Mouse (Mus musculus): ENCODE results near the gene Bclaf1. TPM values are rescaled to one million over a fixed set of nuclear protein-coding genes. Genes with fewer than 3 reads are reported as not detected.
A peak's percentile ranks its signal among the peaks of the same experiment; 100 is the strongest.

Gene Bclaf1
- polyA plus RNA-seq, 1 experiment: 234 TPM

DNA sequence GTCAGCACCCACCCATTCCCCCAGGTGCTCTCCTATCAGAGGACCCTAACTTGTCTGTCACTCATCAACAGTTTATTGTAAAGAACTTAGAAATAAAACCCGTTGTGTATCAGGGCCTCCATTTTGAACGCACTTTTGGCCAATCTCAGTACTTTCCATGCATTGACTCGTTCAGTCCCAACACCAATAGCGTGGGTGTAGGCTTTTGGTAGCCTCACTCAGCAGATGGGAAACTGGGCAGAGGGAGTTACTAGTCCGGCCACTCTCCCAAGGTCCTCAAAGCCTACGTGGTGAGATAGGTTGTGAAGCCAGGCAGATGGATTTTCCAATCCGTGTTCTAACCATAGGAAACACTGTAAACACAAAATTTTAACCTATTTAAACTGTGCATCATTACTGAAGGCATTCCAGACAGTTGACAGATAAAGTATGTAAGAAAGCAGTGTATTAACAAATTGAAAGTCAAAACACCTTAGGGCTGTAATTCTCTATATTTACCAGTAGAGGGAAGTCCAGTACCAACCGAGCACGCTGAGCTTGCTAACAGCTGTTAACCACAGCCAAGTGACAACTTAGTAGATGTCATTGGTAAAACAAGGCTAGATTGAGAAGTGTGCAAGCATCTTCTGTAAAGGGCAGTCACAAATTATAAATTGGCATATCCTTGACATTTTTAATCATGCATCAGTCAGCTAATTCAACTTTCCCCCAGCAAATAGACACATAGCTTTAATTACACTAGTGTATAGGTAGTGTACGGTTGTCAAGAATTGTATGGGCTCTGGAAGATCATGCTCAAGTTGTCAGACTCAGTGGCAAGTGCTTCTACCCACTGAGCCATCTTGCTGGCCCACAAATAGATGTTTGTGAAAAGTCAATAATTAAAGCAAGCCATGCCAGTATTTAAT, 49.5 kb downstream of the Bclaf1 start:
- Histone ChIP-seq H3K27ac (ENCODE audit: insufficient read depth, low read length) (no peak overlapping the region), H3K9me3 (replicated peaks; ENCODE audit: control insufficient read depth, insufficient read depth, low read length, poor library complexity, severe bottlenecking) (no peaks in the 10 kb centered on the region), H3K4me1 (ENCODE audit: control insufficient read depth, insufficient read depth, low read length) (no peaks in the 10 kb centered on the region), H3K9ac (ENCODE audit: low read depth, poor library complexity, severe bottlenecking) (no peak overlapping the region), H3K27me3 (ENCODE audit: control insufficient read depth, insufficient read depth, low read length, poor library complexity, severe bottlenecking) (no peaks in the 10 kb centered on the region), H3K4me3 (ENCODE audit: low read depth, low read length) (no peak overlapping the region), H3K36me3 (ENCODE audit: control insufficient read depth, insufficient read depth, low read length, poor library complexity, severe bottlenecking) (peaks cover 7% of the 10 kb centered on the region)
- TF ChIP-seq EP300 (IDR thresholded peaks at IDR 0.05; ENCODE audit: insufficient read depth, low read depth, low read length): no peak

DNA sequence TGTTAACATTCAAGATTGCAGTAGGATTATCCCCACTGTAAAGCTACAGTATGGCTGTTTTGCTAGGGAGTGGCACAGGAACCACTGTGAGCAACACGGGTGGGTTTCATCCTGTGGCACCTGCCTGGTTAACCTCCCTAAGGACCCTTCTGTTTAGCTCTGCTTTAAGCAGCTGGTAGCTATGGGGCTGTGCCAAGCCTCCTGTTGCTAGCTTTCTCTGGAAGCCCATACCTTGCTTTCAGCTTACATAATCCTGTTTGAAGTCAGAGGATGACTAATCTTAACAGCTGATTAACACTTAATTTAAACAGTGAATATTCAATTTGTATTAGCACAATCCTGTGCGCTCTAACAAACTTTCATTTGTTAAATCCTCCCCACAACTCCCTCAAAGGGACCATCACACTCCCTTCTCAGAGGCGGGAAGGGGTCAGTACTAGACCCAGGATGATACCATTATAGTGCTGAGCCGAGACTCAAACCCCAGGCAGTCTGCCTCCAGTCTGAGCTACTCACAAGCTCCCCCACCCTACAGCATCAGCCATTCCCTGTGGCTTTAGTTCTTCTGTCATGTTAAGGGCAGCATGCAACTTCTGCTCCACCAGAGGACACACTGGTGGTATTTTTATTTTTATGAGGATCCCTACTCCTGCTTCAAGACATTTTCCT, 50.3 kb downstream of the Bclaf1 start:
- TF ChIP-seq CTCF (IDR thresholded peaks at IDR 0.05; ENCODE audit: low read depth, low read length) (no peak), EP300 (IDR thresholded peaks at IDR 0.05; ENCODE audit: insufficient read depth, low read depth, low read length) (no peak), POLR2A (IDR thresholded peaks at IDR 0.05; ENCODE audit: insufficient read depth, low read length) (no peak)
- no peaks in the 10 kb centered on the region for H3K27me3 ChIP-seq (ENCODE audit: control insufficient read depth, insufficient read depth, low read length, poor library complexity, severe bottlenecking)
- H3K27ac ChIP-seq (ENCODE audit: insufficient read depth, low read length): no peak overlapping the region
- H3K9ac ChIP-seq (ENCODE audit: low read depth, poor library complexity, severe bottlenecking): no peak overlapping the region
- H3K4me3 ChIP-seq (ENCODE audit: low read depth, low read length): no peak overlapping the region
- no peaks in the 10 kb centered on the region for H3K9me3 ChIP-seq (replicated peaks; ENCODE audit: control insufficient read depth, insufficient read depth, low read length, poor library complexity, severe bottlenecking)
- no peaks in the 10 kb centered on the region for H3K4me1 ChIP-seq (ENCODE audit: control insufficient read depth, insufficient read depth, low read length)
- H3K36me3 ChIP-seq (ENCODE audit: control insufficient read depth, insufficient read depth, low read length, poor library complexity, severe bottlenecking): peaks cover 7% of the 10 kb centered on the region

DNA sequence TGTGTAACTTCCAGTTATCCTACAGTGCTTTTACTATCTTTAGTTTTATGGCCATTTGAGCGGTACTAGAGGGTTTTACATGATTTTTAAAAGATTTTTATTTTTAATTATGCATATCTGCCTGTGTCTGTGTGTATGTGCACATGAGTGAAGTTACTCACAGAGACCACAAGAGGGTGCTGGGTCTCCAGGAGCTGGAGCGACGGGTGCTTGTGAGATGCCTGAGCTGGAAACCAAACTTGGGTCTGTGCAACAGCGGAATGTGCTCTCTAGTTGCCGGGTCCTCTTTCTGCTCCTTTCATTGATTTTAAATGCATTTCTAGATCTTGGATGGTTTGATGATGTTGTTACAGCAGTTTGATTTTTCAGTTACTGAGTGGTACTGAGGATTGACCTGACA, 59.8 kb downstream of the Bclaf1 start:
- Histone ChIP-seq H3K27ac (ENCODE audit: insufficient read depth, low read length) (no peak overlapping the region), H3K4me3 (ENCODE audit: low read depth, low read length) (no peak overlapping the region), H3K27me3 (ENCODE audit: control insufficient read depth, insufficient read depth, low read length, poor library complexity, severe bottlenecking) (no peaks in the 10 kb centered on the region), H3K9ac (ENCODE audit: low read depth, poor library complexity, severe bottlenecking) (no peak overlapping the region), H3K4me1 (ENCODE audit: control insufficient read depth, insufficient read depth, low read length) (no peaks in the 10 kb centered on the region), H3K36me3 (ENCODE audit: control insufficient read depth, insufficient read depth, low read length, poor library complexity, severe bottlenecking) (no peaks in the 10 kb centered on the region), H3K9me3 (replicated peaks; ENCODE audit: control insufficient read depth, insufficient read depth, low read length, poor library complexity, severe bottlenecking) (no peaks in the 10 kb centered on the region)
- TF ChIP-seq POLR2A (IDR thresholded peaks at IDR 0.05; ENCODE audit: insufficient read depth, low read length): no peak
- peak; percentile 53 for TF ChIP-seq CTCF (IDR thresholded peaks at IDR 0.05; ENCODE audit: low read depth, low read length)
- no peak for TF ChIP-seq EP300 (IDR thresholded peaks at IDR 0.05; ENCODE audit: insufficient read depth, low read depth, low read length)

DNA sequence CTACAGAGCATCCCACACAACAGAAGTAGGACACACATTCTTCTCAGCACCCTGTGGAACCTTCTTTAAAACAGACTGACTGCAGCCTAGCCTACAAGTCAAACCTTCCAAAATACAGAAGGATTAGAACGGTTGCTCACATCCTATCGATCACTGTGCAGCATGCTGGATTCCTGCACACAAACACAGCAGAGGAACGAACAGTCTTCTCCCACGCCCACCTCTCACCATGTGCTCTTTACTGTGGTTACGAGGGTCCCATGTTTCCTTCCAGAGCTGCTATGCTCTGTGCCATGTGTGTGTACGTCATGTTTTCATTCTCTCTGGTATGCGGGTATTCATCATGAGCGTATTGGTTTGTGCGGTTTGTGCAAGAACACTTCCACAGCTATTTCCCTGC, 65.4 kb downstream of the Bclaf1 start:
- H3K4me1 ChIP-seq (ENCODE audit: control insufficient read depth, insufficient read depth, low read length): no peaks in the 10 kb centered on the region
- H3K27me3 ChIP-seq (ENCODE audit: control insufficient read depth, insufficient read depth, low read length, poor library complexity, severe bottlenecking): no peaks in the 10 kb centered on the region
- TF ChIP-seq POLR2A (IDR thresholded peaks at IDR 0.05; ENCODE audit: insufficient read depth, low read length) (no peak), CTCF (IDR thresholded peaks at IDR 0.05; ENCODE audit: low read depth, low read length) (no peak), EP300 (IDR thresholded peaks at IDR 0.05; ENCODE audit: insufficient read depth, low read depth, low read length) (no peak)
- no peak overlapping the region for H3K9ac ChIP-seq (ENCODE audit: low read depth, poor library complexity, severe bottlenecking)
- H3K9me3 ChIP-seq (replicated peaks; ENCODE audit: control insufficient read depth, insufficient read depth, low read length, poor library complexity, severe bottlenecking): no peaks in the 10 kb centered on the region
- no peaks in the 10 kb centered on the region for H3K36me3 ChIP-seq (ENCODE audit: control insufficient read depth, insufficient read depth, low read length, poor library complexity, severe bottlenecking)
- no peak overlapping the region for H3K27ac ChIP-seq (ENCODE audit: insufficient read depth, low read length)
- H3K4me3 ChIP-seq (ENCODE audit: low read depth, low read length): no peak overlapping the region

DNA sequence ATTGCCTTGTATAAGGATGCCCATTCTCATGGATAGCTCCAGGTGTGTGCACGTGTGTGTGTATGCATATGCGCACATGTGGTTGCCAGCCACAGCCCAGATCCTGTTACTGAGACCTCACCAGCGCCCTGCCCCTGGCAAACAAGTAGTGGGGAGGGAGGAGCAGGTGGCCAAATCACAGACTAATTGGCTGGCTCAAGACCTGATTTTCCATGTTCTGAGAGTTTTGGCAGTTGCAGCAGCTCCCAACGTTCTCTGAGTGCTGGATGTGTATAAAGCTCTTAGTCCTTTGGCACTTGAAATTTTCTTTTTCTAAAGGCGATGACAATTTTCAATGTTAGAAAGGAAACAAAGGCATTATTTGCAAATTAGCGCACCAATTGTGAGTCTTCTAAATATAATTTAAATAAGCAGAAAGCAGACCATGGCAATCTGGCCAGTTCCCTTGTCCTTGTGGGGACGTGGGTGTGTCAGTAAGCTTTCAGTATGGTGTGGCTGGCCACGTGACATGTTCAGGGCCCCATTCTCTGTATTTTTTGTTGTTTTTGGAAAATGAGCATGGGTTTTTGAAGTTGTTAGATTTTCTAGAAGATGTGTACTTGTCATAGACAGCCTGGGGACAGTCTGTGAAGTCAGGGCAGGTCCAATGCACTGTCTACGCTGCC, 66.9 kb downstream of the Bclaf1 start:
- Histone ChIP-seq H3K4me3 (ENCODE audit: low read depth, low read length) (no peak overlapping the region), H3K27me3 (ENCODE audit: control insufficient read depth, insufficient read depth, low read length, poor library complexity, severe bottlenecking) (no peaks in the 10 kb centered on the region), H3K9me3 (replicated peaks; ENCODE audit: control insufficient read depth, insufficient read depth, low read length, poor library complexity, severe bottlenecking) (no peaks in the 10 kb centered on the region), H3K36me3 (ENCODE audit: control insufficient read depth, insufficient read depth, low read length, poor library complexity, severe bottlenecking) (no peaks in the 10 kb centered on the region), H3K9ac (ENCODE audit: low read depth, poor library complexity, severe bottlenecking) (no peak overlapping the region), H3K27ac (ENCODE audit: insufficient read depth, low read length) (no peak overlapping the region), H3K4me1 (ENCODE audit: control insufficient read depth, insufficient read depth, low read length) (no peaks in the 10 kb centered on the region)
- TF ChIP-seq EP300 (IDR thresholded peaks at IDR 0.05; ENCODE audit: insufficient read depth, low read depth, low read length) (no peak), POLR2A (IDR thresholded peaks at IDR 0.05; ENCODE audit: insufficient read depth, low read length) (no peak), CTCF (IDR thresholded peaks at IDR 0.05; ENCODE audit: low read depth, low read length) (no peak)

Data from ES-Bruce4 (cell line).